Mouse (Mus musculus): ENCODE results near the gene Ttc28. TPM values are rescaled to one million over a fixed set of nuclear protein-coding genes. Genes with fewer than 3 reads are reported as not detected.

Ttc28 gene
- polyA plus RNA-seq, 1 experiment from 2014 or later: 21.3 TPM

DNA sequence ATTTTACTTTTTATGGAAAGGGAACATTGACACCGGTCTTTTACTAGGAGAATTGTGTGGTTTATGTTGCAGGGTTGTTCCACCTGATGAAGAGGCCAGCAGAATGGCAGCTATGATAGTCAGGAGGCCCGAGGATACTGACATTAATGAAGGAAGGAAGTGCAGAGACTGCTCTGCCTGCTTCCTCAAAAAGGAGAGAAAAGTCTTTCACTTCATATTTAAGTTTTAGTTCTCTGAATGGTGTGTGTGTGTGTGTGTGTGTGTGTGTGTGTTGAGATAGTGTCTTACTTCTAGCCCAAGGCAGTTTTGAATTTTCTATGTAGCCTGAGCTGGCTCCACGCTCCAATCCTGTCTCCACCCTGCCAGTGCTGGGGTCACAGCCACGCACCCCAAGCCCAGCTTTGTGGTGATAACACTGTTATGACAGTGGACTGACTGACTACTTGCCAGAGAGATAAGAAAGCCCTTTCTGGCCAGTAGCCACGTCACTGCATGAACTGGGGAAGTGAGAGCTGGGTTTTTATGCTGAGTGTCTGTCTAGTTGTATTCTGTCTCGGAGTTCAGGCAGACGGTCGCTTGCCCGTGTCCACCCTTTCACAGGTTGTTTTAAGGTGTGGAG lies 90.7 kb downstream of the Ttc28 start:
- Histone ChIP-seq H3K27me3 (no peaks in the 10 kb centered on the region), H3K36me3 (0 out of 2 replicates have a peak, but pooled peaks cover 4% of the 10 kb centered on the region), H3K4me1 (replicated peaks) (peaks cover 3% of the 10 kb centered on the region; the same call in 1 of the 2 replicates), H3K4me2 (replicated peaks) (no peak overlapping the region), H3K4me3 (replicated peaks) (no peak overlapping the region), H3K27ac (no peak overlapping the region), H3K9me3 (no peaks in the 10 kb centered on the region), H3K9ac (replicated peaks) (no peak overlapping the region)
- 86% methylated on average over 9 of the region's 9 CpGs for WGBS
- ATAC-seq: no peak

DNA sequence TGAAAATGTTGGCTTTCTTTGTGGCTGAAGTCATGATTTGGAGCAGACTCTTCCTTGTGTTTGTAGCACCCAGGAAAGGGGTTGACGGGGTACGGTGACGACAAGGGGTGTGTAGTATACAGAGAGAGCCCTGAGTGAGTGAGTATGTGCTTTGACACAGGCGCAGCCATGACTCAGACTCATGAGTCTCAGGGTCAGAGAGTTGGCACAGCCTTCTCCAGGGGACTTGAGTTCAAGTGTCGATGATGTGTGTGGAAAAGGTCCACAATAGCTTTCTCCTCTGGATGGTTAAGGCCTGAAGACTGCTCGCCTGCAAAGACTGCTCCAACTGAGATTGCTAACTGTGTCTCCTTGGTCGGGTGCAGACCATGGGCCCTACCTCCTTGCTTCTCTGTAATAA lies 97.1 kb downstream of the Ttc28 start:
- Histone ChIP-seq H3K27ac (no peak overlapping the region), H3K9me3 (no peaks in the 10 kb centered on the region), H3K9ac (replicated peaks) (no peak overlapping the region), H3K4me3 (replicated peaks) (no peak overlapping the region), H3K36me3 (0 out of 2 replicates have a peak, but pooled peaks cover 4% of the 10 kb centered on the region), H3K27me3 (0 out of 2 replicates have a peak, but pooled peaks cover 5% of the 10 kb centered on the region), H3K4me1 (replicated peaks) (peaks cover 20% of the 10 kb centered on the region), H3K4me2 (replicated peaks) (no peak overlapping the region)
- WGBS: 93% methylated on average over 7 of the region's 7 CpGs
- ATAC-seq: no peak

DNA sequence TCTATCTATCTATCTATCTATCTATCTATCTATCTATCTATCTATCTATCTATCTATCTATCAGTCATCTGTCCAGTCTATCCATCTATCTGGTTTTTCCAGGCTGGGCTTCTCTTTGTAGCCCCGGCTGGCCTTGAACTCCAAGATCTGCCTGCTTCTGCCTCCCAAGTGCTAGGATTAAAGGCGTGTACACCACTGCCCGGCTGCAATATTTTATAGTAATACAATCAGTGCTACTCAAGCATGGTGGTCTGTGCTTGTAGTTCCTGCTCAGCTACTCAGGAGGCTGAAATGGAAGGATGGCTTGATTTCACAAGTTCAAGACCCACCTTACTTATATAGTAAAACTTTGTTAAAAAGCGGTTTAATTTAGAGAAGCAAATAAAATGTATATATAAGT lies 98.2 kb downstream of the Ttc28 start:
- Histone ChIP-seq H3K4me3 (replicated peaks) (no peak overlapping the region), H3K9me3 (no peaks in the 10 kb centered on the region), H3K4me1 (replicated peaks) (peaks cover 29% of the 10 kb centered on the region), H3K4me2 (replicated peaks) (no peak overlapping the region), H3K27me3 (0 out of 2 replicates have a peak, but pooled peaks cover 5% of the 10 kb centered on the region), H3K27ac (no peak overlapping the region), H3K9ac (replicated peaks) (no peak overlapping the region), H3K36me3 (0 out of 2 replicates have a peak, but pooled peaks cover 4% of the 10 kb centered on the region)
- WGBS: 84% methylated on average over 4 of the region's 4 CpGs
- no peak for ATAC-seq

DNA sequence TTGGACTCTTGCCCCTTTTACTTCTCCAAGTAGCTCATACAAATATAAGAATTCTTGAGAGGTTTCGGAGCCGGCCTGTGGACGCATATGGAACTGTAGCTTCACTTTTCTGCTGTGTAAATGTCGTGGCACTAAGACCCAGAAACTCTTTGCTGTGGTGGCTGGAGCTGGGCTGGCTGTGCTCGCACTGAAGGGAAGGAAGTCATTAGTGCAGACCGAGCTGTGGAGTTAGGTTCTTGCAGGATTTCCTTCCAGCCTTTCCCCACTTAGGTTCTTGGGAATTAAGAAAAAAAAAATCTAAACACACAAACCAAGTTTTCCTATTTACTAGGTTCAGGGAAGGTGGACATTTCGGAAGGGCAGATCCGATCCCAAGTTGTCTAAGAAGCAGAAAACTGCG lies 98.9 kb downstream of the Ttc28 start:
- H3K36me3 ChIP-seq: 0 out of 2 replicates have a peak, but pooled peaks cover 4% of the 10 kb centered on the region
- WGBS: 2% methylated on average over 9 of the region's 9 CpGs
- ATAC-seq: peak; percentile 80
- peaks cover 36% of the 10 kb centered on the region for H3K4me1 ChIP-seq (replicated peaks)
- H3K4me2 ChIP-seq (replicated peaks): peak overlapping the region; percentile 79
- 0 out of 2 replicates have a peak, but pooled peaks cover 5% of the 10 kb centered on the region for H3K27me3 ChIP-seq
- H3K9ac ChIP-seq (replicated peaks): peak overlapping the region; percentile 78
- H3K27ac ChIP-seq: peak overlapping the region; percentile 89
- H3K9me3 ChIP-seq: no peaks in the 10 kb centered on the region
- H3K4me3 ChIP-seq (replicated peaks): peak overlapping the region; percentile 59

DNA sequence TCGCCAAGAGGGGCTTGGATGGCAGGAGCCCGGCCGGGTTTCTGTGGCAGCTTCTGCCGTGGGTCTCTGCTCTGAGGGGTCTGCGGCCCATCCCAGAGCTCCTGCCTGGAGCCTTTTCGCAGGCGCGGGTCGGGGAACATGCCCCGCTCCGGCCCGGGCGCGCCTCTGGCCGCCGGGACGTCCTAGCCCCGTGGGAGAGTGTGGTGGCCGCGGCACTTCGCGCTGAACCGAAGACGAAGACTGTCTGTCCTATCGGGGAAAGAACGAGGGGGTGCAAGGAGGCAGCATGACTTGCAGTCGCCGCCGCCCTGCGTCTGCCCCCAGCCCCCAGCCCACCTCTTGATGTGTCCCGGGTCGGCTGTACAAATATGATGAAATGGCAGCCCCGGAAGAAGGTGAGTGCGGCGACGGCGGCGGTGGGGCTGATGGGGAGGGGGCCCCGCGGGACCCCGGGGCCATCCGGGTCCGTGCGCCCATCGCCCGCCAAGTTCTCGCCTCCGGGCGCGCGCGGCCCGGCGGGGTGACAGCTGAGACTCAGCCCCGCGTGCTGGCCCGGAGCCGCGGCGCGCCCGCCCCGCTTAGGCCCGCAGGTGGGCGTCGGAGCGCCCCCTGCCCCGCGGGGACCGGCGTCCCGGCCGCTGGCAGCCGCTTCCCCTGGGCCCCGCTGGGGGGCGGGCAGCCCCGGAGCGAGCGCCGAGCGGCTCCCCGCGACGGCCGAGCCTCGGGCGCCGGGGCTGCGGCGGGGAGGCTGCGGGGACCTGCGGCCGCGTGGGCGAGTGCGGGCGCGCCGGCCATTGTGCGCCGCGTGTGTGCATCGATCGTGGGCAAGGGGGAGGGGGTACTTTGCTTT lies 99.6 kb downstream of the Ttc28 start:
- H3K4me1 ChIP-seq (replicated peaks): peaks cover 44% of the 10 kb centered on the region
- H3K27me3 ChIP-seq: 0 out of 2 replicates have a peak, but pooled peaks cover 5% of the 10 kb centered on the region
- H3K4me2 ChIP-seq (replicated peaks): peak overlapping the region; percentile 79
- H3K36me3 ChIP-seq: 0 out of 2 replicates have a peak, but pooled peaks cover 4% of the 10 kb centered on the region
- H3K27ac ChIP-seq: peak overlapping the region; percentile 89
- peak overlapping the region; percentile 59 for H3K4me3 ChIP-seq (replicated peaks)
- H3K9ac ChIP-seq (replicated peaks): peak overlapping the region; percentile 78
- ATAC-seq: peak; percentile 72
- no peaks in the 10 kb centered on the region for H3K9me3 ChIP-seq
- WGBS: under 1% methylated on average over 68 of the region's 104 CpGs

DNA sequence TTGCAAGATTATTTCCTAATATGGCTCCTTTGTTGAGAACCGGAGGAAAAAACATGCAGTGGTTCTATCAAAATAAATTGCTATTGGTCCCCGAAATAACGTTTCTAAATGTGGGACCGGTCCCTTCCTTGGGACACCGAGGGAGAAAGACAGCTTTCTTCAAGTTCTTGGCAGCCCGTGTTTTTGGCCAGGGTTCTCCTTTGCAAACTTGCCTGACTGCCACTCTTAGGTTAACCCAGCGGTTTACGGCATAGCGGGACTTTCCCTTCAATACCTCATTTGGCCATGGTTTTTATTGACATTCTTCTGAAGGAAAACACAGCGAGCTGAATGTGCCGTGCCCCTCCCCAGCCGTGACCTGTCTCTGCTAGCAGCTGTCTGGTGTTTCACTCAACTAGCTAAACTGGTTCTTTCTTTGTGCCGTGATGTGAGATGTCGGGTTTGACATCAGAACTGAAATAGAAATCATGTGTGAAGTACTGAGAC lies 100.3 kb downstream of the Ttc28 start:
- H3K9ac ChIP-seq (replicated peaks): peak overlapping the region; percentile 78
- H3K9me3 ChIP-seq: no peaks in the 10 kb centered on the region
- H3K4me1 ChIP-seq (replicated peaks): peaks cover 48% of the 10 kb centered on the region
- H3K4me2 ChIP-seq (replicated peaks): peak overlapping the region; percentile 79
- no peaks in the 10 kb centered on the region for H3K36me3 ChIP-seq
- under 1% methylated on average over 14 of the region's 14 CpGs for WGBS
- H3K4me3 ChIP-seq (replicated peaks): peak overlapping the region; percentile 59
- no peak for ATAC-seq
- 0 out of 2 replicates have a peak, but pooled peaks cover 5% of the 10 kb centered on the region for H3K27me3 ChIP-seq
- H3K27ac ChIP-seq: peak overlapping the region; percentile 89

DNA sequence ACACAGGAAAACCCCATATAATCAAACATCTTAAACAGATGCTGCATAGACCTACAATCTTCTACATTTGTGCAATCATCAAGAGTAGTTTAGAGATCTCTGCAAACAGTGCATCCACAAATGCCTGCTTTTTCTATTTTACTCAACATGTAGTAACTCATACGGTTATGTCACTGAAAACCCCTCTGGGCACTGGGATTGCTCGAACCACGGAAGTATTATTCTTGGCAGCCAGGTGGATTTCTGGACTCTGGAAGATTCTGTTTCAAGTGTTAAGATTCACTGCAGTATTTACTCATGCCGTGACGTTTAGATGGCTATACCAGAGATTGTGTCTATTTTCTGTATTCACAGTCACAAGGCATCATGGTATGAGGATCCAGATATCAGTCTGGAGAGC lies 101.0 kb downstream of the Ttc28 start:
- H3K9me3 ChIP-seq: no peaks in the 10 kb centered on the region
- H3K36me3 ChIP-seq: no peaks in the 10 kb centered on the region
- no peak for ATAC-seq
- WGBS: 60% methylated on average over 5 of the region's 5 CpGs
- peak overlapping the region; percentile 89 for H3K27ac ChIP-seq
- peak overlapping the region; percentile 59 for H3K4me3 ChIP-seq (replicated peaks)
- peaks cover 48% of the 10 kb centered on the region for H3K4me1 ChIP-seq (replicated peaks)
- H3K4me2 ChIP-seq (replicated peaks): peak overlapping the region; percentile 79
- H3K9ac ChIP-seq (replicated peaks): peak overlapping the region; percentile 78
- 0 out of 2 replicates have a peak, but pooled peaks cover 5% of the 10 kb centered on the region for H3K27me3 ChIP-seq

DNA sequence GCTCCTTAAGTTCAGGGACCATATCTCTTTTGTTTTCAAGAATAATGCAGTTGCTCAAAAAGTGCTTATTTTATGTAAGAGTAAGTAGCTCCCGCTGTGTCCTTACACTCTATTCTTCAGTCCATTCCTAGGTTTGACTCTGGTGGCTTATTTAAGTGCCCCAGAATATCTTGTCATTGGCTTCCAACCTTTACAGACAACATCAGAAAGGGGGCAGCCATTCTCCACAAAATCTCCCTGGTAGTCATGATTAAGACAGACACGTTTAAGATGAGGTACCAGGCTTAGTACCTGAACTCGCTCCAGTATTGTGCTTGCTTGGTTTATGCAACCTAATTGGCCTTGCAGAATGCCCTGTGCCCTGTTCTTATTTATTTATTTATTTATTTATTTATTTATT lies 102.8 kb downstream of the Ttc28 start:
- Histone ChIP-seq H3K4me1 (replicated peaks) (peaks cover 50% of the 10 kb centered on the region), H3K27ac (no peak overlapping the region), H3K9me3 (no peaks in the 10 kb centered on the region), H3K27me3 (no peaks in the 10 kb centered on the region), H3K4me3 (replicated peaks) (peak overlapping the region; percentile 59), H3K9ac (replicated peaks) (no peak overlapping the region), H3K4me2 (replicated peaks) (peak overlapping the region; percentile 79), H3K36me3 (no peaks in the 10 kb centered on the region)
- WGBS: 62% methylated on average over 3 of the region's 3 CpGs
- ATAC-seq: no peak

DNA sequence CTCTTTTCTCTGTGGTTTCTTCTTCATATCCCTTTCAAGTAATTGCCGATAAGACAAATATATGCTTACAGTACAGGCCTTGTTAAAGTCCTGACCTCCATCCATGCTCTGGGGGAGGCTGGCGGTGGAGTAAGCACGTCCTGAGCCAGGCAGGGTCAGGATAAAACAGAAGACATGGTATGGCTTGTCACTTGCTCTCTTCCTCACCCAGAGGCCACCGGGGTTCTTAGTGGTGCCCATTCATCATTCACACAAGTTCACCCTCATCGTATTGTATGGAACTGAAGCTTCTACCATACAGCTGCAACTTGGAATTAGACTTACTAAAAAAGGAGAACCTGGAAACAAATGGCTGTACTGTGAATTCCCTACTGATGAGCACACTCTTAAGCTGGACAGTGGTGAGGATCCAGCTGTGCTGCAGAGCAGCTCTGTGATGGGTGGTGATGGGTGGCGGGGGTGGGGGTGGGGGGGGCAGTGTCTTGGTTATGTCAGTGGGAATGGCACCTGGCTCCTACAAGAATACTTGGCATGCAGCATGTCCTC lies 104.6 kb downstream of the Ttc28 start:
- H3K4me1 ChIP-seq (replicated peaks): peaks cover 48% of the 10 kb centered on the region
- no peak overlapping the region for H3K4me3 ChIP-seq (replicated peaks)
- no peaks in the 10 kb centered on the region for H3K9me3 ChIP-seq
- ATAC-seq: no peak
- no peaks in the 10 kb centered on the region for H3K36me3 ChIP-seq
- H3K27ac ChIP-seq: no peak overlapping the region
- WGBS: 78% methylated on average over 6 of the region's 6 CpGs
- H3K9ac ChIP-seq (replicated peaks): no peak overlapping the region
- no peak overlapping the region for H3K4me2 ChIP-seq (replicated peaks)
- H3K27me3 ChIP-seq: no peaks in the 10 kb centered on the region

DNA sequence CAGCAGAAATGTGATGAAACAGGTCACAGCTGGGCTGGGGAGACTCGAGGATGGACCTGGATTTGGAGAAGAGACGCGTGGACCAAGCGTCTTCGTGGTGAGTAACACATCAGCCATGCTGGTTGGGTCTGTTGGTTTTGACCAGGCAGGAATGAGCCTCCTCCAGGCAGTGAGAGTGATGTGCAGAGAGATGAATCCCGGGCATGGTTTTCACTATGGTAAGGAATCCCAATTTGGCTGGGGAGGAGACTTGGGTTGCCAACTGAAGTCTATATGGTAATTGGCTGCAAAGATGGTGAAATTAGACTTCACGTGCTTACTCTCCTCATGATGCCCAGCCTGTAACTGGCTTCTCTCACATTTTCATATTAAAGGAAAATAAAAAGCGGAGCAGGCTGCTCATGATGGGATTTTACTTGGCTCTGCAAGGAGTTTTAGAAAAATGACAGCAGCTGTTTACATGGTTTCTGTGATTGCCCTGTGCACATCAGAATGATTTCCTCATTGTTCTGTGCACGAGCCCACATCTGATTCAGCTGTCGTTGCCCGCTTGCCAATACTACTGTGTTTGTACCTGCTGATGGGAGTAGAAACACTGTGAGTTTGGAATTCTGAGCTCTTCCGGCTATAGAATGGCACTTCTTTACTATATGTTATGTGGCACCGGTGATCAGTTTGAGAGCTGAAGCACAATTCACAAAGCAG lies 117.4 kb downstream of the Ttc28 start:
- peaks cover 21% of the 10 kb centered on the region for H3K4me1 ChIP-seq (replicated peaks)
- H3K4me2 ChIP-seq (replicated peaks): no peak overlapping the region
- ATAC-seq: no peak
- no peaks in the 10 kb centered on the region for H3K9me3 ChIP-seq
- no peaks in the 10 kb centered on the region for H3K36me3 ChIP-seq
- no peaks in the 10 kb centered on the region for H3K27me3 ChIP-seq
- no peak overlapping the region for H3K4me3 ChIP-seq (replicated peaks)
- 0 out of 2 replicates have a peak overlapping the region, but pooled peaks have one; percentile 8 for H3K9ac ChIP-seq (replicated peaks)
- peak overlapping the region; percentile 56 for H3K27ac ChIP-seq
- WGBS: 74% methylated on average over 13 of the region's 13 CpGs

DNA sequence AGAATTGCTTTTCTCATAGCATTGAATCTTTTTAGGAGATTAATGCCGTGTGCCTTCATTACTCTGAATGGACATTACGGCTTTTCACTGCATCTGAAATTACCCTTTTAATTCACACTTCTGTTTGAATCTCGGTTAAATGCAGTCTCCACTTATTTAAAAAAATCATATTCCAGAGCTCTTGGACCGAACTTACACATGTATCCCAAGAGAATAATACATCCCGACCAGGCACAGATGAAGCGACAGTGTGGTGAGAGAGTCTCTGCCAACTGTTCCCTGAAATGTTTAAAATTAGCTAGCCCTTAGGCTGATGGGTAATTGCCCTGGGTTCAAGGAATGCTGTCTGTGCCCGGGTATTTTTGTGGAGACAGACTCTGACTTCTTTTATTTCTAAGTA lies 118.1 kb downstream of the Ttc28 start:
- ATAC-seq: no peak
- 52% methylated on average over 7 of the region's 7 CpGs for WGBS
- no peak overlapping the region for H3K4me2 ChIP-seq (replicated peaks)

More for the DNA sequence above, 118.1 kb downstream of the Ttc28 start:
- no peak overlapping the region for H3K9ac ChIP-seq (replicated peaks)
- H3K27ac ChIP-seq: no peak overlapping the region
- no peaks in the 10 kb centered on the region for H3K36me3 ChIP-seq
- no peaks in the 10 kb centered on the region for H3K9me3 ChIP-seq
- no peaks in the 10 kb centered on the region for H3K27me3 ChIP-seq
- peaks cover 21% of the 10 kb centered on the region for H3K4me1 ChIP-seq (replicated peaks)
- H3K4me3 ChIP-seq (replicated peaks): no peak overlapping the region
